Mouse (Mus musculus) lung, postnatal 0 days (tissue): ENCODE data around the gene Gm44503.

ENCODE experiments used
- CTCF ChIP-seq: IDR thresholded peaks from 2 replicates; pipeline ENCODE4 v1.5.1; 2016; ENCODE audit warnings: antibody characterized with exemption, mild to moderate bottlenecking
- EP300 ChIP-seq: IDR thresholded peaks from 2 replicates; pipeline ENCODE4 v1.6.1; 2016; ENCODE audit warnings: antibody characterized with exemption, mild to moderate bottlenecking, control low read depth

- TF ChIP-seq EP300: no peak
- no peak for TF ChIP-seq CTCF
These were observed 42.8 kb downstream of the Gm44503 start for GRCm38 (mm10) chr9:73001314-73002011.
